Mouse (Mus musculus): ENCODE measurements around the gene Susd6.
A peak's percentile ranks its signal among the peaks of the same experiment; 100 is the strongest.

Susd6 gene

DNA sequence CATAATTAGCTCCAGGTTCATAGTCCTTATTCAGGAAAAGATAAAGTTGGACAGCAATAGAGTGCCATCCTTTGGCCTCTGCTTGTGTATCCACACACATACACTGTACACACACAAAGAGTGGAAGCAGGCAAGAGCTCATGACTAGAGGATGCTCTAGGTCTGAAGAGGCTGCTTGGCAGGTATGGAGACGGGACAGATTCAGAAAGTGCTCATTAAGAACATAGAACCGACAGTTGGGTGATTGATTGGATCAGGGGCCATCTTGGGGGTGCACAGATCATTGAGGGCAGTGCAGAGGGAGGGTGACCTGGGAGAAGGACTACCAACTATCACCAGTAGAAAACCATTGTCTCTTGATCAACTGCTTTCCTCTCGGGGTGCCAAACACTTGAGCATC lies 90.8 kb downstream of the Susd6 start:
- DNase-seq = no peak

DNA sequence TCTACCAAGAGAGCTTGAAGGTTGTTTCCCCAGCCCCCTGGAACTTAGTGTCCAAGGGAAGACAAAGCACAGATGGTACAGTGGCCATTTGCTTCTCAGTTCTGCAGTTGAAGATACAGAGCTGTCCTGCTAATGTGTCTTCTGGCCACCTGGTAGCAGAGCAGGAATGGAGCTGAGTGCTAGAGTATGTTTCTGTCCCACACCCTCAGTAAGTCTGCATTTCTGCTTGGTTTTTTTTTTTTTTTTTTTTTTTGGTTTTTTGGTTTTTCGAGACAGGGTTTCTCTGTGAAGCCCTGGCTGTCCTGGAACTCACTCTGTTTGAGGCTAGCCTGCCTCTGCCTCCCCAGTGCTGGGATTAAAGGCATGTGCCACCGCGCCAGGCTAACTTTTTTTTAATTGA lies 93.0 kb downstream of the Susd6 start:
- DNase-seq = no peak

GRCm38 (mm10) chr12:80883881-80884280 lies 93.6 kb downstream of the Susd6 start:
- no peak for DNase-seq

- DNase-seq = peak; percentile 50 to 61
Measured at GRCm38 (mm10) chr12:80885301-80886288, 95.3 kb downstream of the Susd6 start.

DNA sequence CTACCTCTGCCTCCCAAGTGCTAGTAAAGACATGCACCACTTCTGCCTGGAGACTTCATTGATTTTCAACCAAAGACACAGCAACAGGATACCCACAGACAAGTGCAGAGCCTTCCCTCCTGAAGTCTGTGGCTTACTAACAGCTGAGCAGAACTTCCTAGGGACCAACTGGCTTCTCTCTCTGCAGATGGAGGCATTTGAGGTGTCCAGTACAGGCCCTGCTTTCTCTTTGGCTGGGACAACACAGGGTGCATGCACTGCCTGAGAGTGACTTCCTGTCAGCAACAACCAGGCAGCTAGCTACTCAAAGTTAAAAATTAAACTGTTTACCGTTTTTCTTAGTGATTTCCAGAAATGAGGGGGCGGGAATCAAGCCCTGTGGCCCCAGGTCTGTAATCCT lies 96.7 kb downstream of the Susd6 start:
- DNase-seq = no peak

DNA sequence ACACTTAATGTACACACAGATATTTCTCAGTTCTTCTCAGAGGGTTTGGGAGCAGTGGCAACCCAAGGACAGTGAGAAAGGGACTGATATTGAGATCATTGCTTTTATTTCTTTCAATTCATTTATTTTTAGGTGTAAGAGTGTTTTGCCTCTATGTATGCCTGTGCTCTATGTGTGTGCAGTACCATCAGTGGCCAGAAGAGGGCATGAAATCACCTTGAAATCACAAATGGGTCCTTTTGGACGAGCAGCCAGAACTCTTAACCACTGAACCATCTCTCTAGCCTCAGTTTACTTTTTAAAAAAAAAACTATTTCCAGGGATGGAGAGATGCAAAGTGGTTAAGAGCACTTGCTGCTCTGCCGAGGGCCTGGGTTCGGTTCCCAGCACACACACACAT lies 99.0 kb downstream of the Susd6 start:
- no peak for DNase-seq

DNA sequence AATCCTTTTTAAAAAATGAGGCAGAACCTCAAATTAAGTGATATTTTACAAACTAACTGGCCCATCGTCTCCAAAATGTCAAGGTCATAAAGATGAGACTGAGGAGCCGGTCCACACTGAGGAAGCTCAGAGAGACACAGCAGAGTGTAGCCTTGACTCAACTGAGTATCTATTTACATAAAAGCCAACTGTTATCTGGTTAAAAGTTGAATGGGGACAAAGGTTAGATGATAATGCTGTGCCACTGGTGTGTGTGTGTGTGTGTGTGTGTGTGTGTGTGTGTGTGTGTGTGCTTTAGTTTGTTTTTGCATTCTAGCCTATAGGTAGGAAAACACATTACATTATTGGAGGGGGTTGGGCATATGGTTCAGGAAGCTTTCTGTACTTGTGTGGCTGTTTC lies 100.8 kb downstream of the Susd6 start:
- DNase-seq = no peak

GRCm38 (mm10) chr12:80893720-80894494 lies 103.6 kb downstream of the Susd6 start:
- DNase-seq = no peak

GRCm38 (mm10) chr12:80894973-80895570 lies 104.8 kb downstream of the Susd6 start:
- peak; percentile 59 to 71 for DNase-seq

GRCm38 (mm10) chr12:80909631-80910030 lies 119.3 kb downstream of the Susd6 start:
- DNase-seq = no peak

GRCm38 (mm10) chr12:80917764-80918163 lies 127.5 kb downstream of the Susd6 start:
- DNase-seq = no peak

DNA sequence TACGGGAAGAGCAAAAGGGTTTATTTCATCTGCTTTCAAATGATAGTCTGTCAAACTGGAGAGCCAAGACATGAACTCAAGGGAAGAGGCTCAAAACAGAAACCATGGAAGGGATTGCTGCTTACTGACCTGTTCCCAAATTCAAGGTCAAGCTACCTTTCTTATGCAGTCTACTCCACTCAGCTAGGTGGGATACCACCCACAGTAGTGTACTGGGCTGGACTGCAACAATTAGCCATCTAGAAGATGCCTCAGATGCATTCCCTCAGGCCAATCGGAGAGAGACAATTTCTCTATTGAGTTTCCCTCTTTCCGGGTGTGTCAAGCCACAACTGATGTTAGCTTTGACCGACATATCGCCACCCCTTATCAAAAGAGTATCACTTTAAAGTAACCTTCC lies 131.0 kb downstream of the Susd6 start:
- DNase-seq = no peak

- DNase-seq = no peak
Measured at GRCm38 (mm10) chr12:80922869-80923268, 132.6 kb downstream of the Susd6 start.

GRCm38 (mm10) chr12:80923602-80924001 lies 133.3 kb downstream of the Susd6 start:
- no peak for DNase-seq

DNA sequence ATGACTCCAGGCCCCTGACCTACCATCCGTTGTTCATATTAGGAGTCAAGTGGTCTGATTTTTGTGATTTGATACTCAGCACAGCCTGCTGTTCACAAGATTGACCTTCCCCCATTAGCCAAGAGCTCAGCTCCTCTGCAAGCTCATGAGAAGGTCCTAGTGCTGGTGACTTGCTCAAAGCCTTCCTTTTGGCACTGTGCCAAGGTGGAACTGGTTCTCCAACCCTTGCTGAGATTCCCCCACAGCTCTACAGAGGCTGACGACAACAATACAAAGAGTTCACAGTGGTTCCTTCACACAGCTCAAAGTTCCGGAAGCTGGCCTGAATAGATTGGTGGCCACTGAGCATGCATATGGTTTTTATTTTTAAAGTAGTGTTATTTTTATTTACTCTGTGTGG lies 133.9 kb downstream of the Susd6 start:
- DNase-seq = no peak

DNA sequence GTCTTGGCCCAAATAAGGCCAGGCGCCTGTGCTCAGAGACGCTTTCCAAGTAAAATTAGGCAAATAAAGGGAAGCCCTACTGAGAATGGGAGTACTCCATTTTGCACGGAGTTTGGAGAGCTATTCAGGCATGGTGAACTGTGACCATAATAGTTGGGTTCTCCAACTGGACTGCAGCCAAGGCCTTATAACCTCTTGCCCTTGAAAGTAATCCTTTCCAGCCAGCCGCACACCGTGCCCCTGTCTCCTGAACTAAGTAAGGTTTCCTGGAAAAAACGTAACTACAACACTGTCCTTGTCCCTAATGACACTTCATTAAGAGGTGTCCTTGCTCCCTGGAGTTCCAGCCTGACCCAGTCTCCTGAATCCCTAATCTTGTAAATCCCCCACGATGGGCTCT lies 135.6 kb downstream of the Susd6 start:
- peak; percentile 84 to 90 for DNase-seq

GRCm38 (mm10) chr12:80926550-80926949 lies 136.2 kb downstream of the Susd6 start:
- DNase-seq = no peak

- DNase-seq = no peak
Measured at GRCm38 (mm10) chr12:80927518-80927917, 137.2 kb downstream of the Susd6 start.

DNA sequence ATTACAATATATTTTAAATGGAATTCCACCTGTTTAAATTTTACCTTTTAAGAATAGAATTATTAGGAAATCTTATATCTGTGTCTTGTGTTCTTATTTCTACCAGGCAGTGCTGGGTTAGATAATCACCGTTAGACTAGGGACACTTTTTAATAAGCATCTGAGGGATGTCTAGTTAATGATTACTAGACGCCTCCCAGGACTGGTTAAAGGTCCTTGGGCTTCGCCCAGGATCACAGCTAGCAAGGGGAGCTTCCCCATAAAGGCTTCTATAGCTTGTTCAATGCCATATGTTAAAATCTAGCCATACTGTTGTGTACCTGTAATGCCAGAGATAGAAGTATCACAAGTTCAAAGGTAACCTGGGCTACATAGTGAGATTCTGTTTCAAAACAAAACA lies 138.6 kb downstream of the Susd6 start:
- DNase-seq = peak; percentile 56 to 84

DNA sequence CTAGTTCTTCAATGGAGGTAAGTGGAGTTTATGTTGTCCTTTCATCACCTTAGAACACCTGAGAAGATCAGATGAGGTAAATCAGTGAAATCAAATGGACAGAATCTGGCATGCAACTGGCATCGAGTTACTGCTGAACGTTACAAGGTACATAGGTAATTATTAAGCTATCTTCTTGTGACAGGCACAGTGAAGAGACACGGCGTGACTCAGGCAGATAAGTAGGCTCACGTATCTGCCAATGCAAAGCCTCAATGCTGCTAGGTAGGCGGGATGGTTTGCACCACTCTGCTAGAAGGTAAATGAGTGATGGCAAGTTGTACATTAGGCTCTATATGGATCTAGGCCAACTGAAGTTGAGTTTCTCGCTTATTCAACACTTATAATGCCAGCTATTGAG lies 139.8 kb downstream of the Susd6 start:
- DNase-seq = peak; percentile 65 to 85
